9 mouse cellular contexts compared by ENCODE assay signal in the genomic region with DNA sequence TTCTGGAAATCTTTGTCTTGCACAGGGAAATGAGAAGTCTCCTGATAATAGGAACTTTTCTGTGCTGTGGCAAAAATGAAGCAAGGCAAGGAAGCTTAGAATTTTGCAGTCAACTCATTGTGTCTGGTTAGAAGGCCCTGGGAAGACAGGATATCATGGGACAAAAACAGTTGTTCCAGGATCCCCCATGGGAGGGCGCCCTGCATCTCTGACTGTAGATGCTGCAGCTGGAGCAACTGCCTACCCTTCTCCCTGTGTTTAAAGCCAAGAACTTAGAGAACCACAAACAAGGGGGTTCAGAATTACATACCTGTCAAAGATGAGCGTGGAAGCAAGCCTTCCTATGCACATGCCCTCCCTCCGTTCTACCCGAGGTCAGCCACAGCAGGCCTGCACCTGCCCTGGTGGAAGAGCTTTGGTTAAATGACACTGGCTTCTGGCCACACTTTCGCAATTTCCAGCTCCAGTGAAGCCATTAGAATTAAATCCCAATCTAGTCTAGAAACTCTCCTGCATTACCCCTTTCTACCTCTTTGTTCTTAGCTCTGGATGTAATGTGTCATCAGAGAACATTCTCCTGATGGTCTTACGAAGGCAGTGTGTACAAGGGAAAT.
DNase-seq lines count a peak whose midpoint lies in the region; ATAC-seq and TF ChIP-seq lines count a peak whose summit lies in the region.
"Had no signal": no experiment of that assay in that cellular context is flagged by ENCODE, and none has a peak within 500 bp of the region (broad histone marks: within the 10 kb centered on the region; RNA-seq: fewer than 3 reads in every experiment).

No protein-coding gene starts in this region.

- H3K9me3 ChIP-seq in lung, embryonic 14.5 days (ENCODE audit: low read depth, low read length) = no peaks in the 10 kb centered on the region
- H3K9me3 ChIP-seq: embryonic facial prominence, embryonic 12.5 days; lung, embryonic 15.5 days had no signal

- H3K4me2 ChIP-seq in lung, embryonic 14.5 days = no peak overlapping the region
- H3K4me2 ChIP-seq: embryonic facial prominence, embryonic 12.5 days; lung, embryonic 15.5 days had no signal

- no peak overlapping the region for H3K4me3 ChIP-seq in lung, embryonic 14.5 days (ENCODE audit: low read depth, low read length)
- H3K4me3 ChIP-seq: embryonic facial prominence, embryonic 12.5 days; lung, embryonic 15.5 days had no signal

- no peaks in the 10 kb centered on the region for H3K36me3 ChIP-seq in lung, embryonic 14.5 days (ENCODE audit: insufficient read depth)
- H3K36me3 ChIP-seq: embryonic facial prominence, embryonic 12.5 days; lung, embryonic 15.5 days had no signal

- TF ChIP-seq CTCF in lung, embryonic 14.5 days (IDR thresholded peaks at IDR 0.05; ENCODE audit: low read depth) = peak; percentile 52

- WGBS in lung, embryonic 14.5 days = 59% methylated on average over 6 of the region's 6 CpGs

- H3K4me1 ChIP-seq in lung, embryonic 14.5 days (ENCODE audit: insufficient read depth) = no peaks in the 10 kb centered on the region
- H3K4me1 ChIP-seq: embryonic facial prominence, embryonic 12.5 days; lung, embryonic 15.5 days had no signal

- H3K27ac ChIP-seq in lung, embryonic 14.5 days (ENCODE audit: low read depth) = no peak overlapping the region
- H3K27ac ChIP-seq: embryonic facial prominence, embryonic 12.5 days; lung, embryonic 15.5 days had no signal

- no peak for ATAC-seq in lung, embryonic 14.5 days (ENCODE audit: insufficient read depth)

- DNase-seq in retina, embryonic 14.5 days (ENCODE audit: low spot score) = peak; percentile 36
- no peak for DNase-seq in retina, postnatal 1 day
- DNase-seq in adrenal gland, postnatal 10 days = peak; percentile 79
- DNase-seq in frontal cortex, postnatal 36 days (ENCODE audit: low spot score in 2 of 2) = peak; percentile 77 to 92
- DNase-seq in kidney, postnatal 4 days = peak; percentile 89
- DNase-seq in lung, embryonic 14.5 days = peak; percentile 41
- DNase-seq in thymus, postnatal 4 days = peak; percentile 78

- H3K9ac ChIP-seq in lung, embryonic 14.5 days = no peak overlapping the region
- H3K9ac ChIP-seq: embryonic facial prominence, embryonic 12.5 days; lung, embryonic 15.5 days had no signal

- H3K27me3 ChIP-seq in lung, embryonic 14.5 days (ENCODE audit: insufficient read depth, low read length) = no peaks in the 10 kb centered on the region
- H3K27me3 ChIP-seq: embryonic facial prominence, embryonic 12.5 days; lung, embryonic 15.5 days had no signal
